ENCODE assay signal across 17 mouse cellular contexts in the genomic region with DNA sequence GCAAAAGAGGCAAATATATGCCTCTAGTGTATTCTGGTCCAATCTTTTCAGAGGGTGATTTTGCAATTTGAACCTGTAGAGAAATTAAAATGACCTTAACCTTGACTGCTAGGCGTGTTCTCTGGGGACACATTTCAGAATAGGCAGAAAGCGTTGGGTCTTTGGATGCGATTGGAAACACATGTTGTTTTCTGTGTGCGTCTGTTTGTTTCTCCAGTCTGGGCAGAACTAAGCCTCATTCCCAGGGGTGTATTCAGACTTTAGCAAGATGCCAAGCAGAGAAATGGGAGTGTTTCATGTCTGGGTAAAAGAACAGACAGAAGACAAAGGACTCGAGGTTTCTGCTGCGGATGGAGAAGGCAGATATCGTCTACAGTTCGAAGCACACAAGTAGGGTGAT. TPM values are rescaled to one million over a fixed set of nuclear protein-coding genes. Genes with fewer than 3 reads are reported as not detected.
DNase-seq lines count a peak whose midpoint lies in the region; ATAC-seq lines count a peak whose summit lies in the region.
"Had no signal": no experiment of that assay in that cellular context is flagged by ENCODE, and none has a peak within 500 bp of the region (broad histone marks: within the 10 kb centered on the region; RNA-seq: fewer than 3 reads in every experiment).

No protein-coding gene starts in this region.

- no peak overlapping the region for H3K4me3 ChIP-seq in hindbrain, embryonic 11.5 days (ENCODE audit: low read depth, low read length)
- H3K4me3 ChIP-seq in hindbrain, embryonic 16.5 days (ENCODE audit: low read length): no peak overlapping the region
- H3K4me3 ChIP-seq: heart, embryonic 13.5 days; layer of hippocampus, adult 2 months; midbrain, embryonic 15.5 days; neural tube, embryonic 15.5 days had no signal

- H3K27me3 ChIP-seq in hindbrain, embryonic 11.5 days (ENCODE audit: control insufficient read depth, insufficient read depth, low read length): no peaks in the 10 kb centered on the region
- no peaks in the 10 kb centered on the region for H3K27me3 ChIP-seq in hindbrain, embryonic 16.5 days (replicated peaks; ENCODE audit: control insufficient read depth, insufficient read depth, low read length)
- H3K27me3 ChIP-seq: heart, embryonic 13.5 days; midbrain, embryonic 15.5 days; neural tube, embryonic 15.5 days had no signal

- no peak overlapping the region for H3K4me2 ChIP-seq in hindbrain, embryonic 11.5 days (replicated peaks; ENCODE audit: low read depth, low read length)
- H3K4me2 ChIP-seq in hindbrain, embryonic 16.5 days (ENCODE audit: low read length): no peak overlapping the region
- H3K4me2 ChIP-seq: heart, embryonic 13.5 days; midbrain, embryonic 15.5 days; neural tube, embryonic 15.5 days had no signal

- no peaks in the 10 kb centered on the region for H3K36me3 ChIP-seq in hindbrain, embryonic 11.5 days (ENCODE audit: control insufficient read depth, insufficient read depth, low read length)
- H3K36me3 ChIP-seq in hindbrain, embryonic 16.5 days (ENCODE audit: control insufficient read depth, insufficient read depth, low read length): no peaks in the 10 kb centered on the region
- H3K36me3 ChIP-seq: G1E; heart, embryonic 13.5 days; midbrain, embryonic 15.5 days; neural tube, embryonic 15.5 days had no signal

- ATAC-seq in hindbrain, embryonic 11.5 days (ENCODE audit: low FRiP score): no peak
- ATAC-seq in hindbrain, embryonic 16.5 days: no peak
- ATAC-seq: midbrain, embryonic 15.5 days had no signal

- DNase-seq in adrenal gland, postnatal 10 days: peak; percentile 41
- DNase-seq in adrenal gland, postnatal 25 days: no peak
- peak; percentile 4 for DNase-seq in hindbrain, embryonic 11.5 days (ENCODE audit: low spot score)
- DNase-seq in testis, postnatal 14 days (ENCODE audit: low spot score): peak; percentile 20
- DNase-seq in testis, postnatal 10 days (ENCODE audit: low spot score): no peak
- peak; percentile 59 for DNase-seq in skeletal muscle tissue, adult 2 months (ENCODE audit: low read depth, low spot score)
- DNase-seq in spleen, postnatal 10 days (ENCODE audit: low spot score in 2 of 2): no peak
- DNase-seq: cerebellum, adult 2 months; lung, adult 18-20 months; right cerebral cortex, postnatal 4 days had no signal

- H3K27ac ChIP-seq in hindbrain, embryonic 11.5 days (ENCODE audit: low read depth, low read length): no peak overlapping the region
- no peak overlapping the region for H3K27ac ChIP-seq in hindbrain, embryonic 16.5 days (ENCODE audit: low read depth, low read length)
- H3K27ac ChIP-seq: heart, embryonic 13.5 days; layer of hippocampus, adult 2 months; midbrain, embryonic 15.5 days; neural tube, embryonic 15.5 days; stomach, postnatal 0 days had no signal

- H3K9me3 ChIP-seq in hindbrain, embryonic 11.5 days (ENCODE audit: control insufficient read depth, low read length): no peaks in the 10 kb centered on the region
- H3K9me3 ChIP-seq in hindbrain, embryonic 16.5 days (ENCODE audit: control insufficient read depth, low read length): no peaks in the 10 kb centered on the region
- H3K9me3 ChIP-seq: heart, embryonic 13.5 days; midbrain, embryonic 15.5 days; neural tube, embryonic 15.5 days had no signal

- no peak overlapping the region for H3K9ac ChIP-seq in hindbrain, embryonic 11.5 days (ENCODE audit: low read depth, low read length)
- H3K9ac ChIP-seq in hindbrain, embryonic 16.5 days (ENCODE audit: low read depth, low read length): no peak overlapping the region
- H3K9ac ChIP-seq: heart, embryonic 13.5 days; midbrain, embryonic 15.5 days; neural tube, embryonic 15.5 days had no signal

- H3K4me1 ChIP-seq in hindbrain, embryonic 11.5 days (replicated peaks; ENCODE audit: control insufficient read depth, insufficient read depth, low read length): no peaks in the 10 kb centered on the region
- H3K4me1 ChIP-seq in hindbrain, embryonic 16.5 days (ENCODE audit: control insufficient read depth, insufficient read depth, low read depth, low read length): no peaks in the 10 kb centered on the region; the same call in 1 of the 2 replicates
- H3K4me1 ChIP-seq: heart, embryonic 13.5 days; neural tube, embryonic 15.5 days had no signal

- 73% methylated on average over 8 of the region's 8 CpGs for WGBS in hindbrain, embryonic 11.5 days
- 55% methylated on average over 8 of the region's 8 CpGs for WGBS in hindbrain, embryonic 16.5 days

RNA-seq across cellular contexts. Expression of a gene that starts 30.8 kb away (rescaled TPM):
- total RNA-seq in adrenal gland, postnatal 10 days (2021): 10 to 100 TPM; 15.3 to 46.4 TPM
- total RNA-seq in adrenal gland, postnatal 25 days (2021): 6.7 and 8.7 TPM in 2 replicates
- 1.6 and 2.2 TPM in 2 replicates for polyA plus RNA-seq in hindbrain, embryonic 11.5 days (2014; fragmentation: Nextera tagmentation; extraction: Ambion mirVana)
- polyA plus RNA-seq in hindbrain, embryonic 16.5 days (2015; fragmentation: Nextera tagmentation; extraction: Ambion mirVana): 2.7 and 3.4 TPM in 2 replicates
- total RNA-seq: G1E had no signal

Comparison
In these comparisons a context has a peak if more than half of its experiments do, and no peak if none do; other contexts are left out.
1. DNase-seq: peak in adrenal gland, postnatal 10 days (single experiment), hindbrain, embryonic 11.5 days (single experiment), testis, postnatal 14 days (single experiment) and skeletal muscle tissue, adult 2 months (single experiment); none in adrenal gland, postnatal 25 days (single experiment), testis, postnatal 10 days (single experiment) and spleen, postnatal 10 days (0 of 2).